Mouse (Mus musculus) neural tube, embryonic 11.5 days (tissue): ENCODE results near the gene Gm14085. TPM values are rescaled to one million over a fixed set of nuclear protein-coding genes. Genes with fewer than 3 reads are reported as not detected.

Experiments
- ATAC-seq: fragments of 200-750 bp; cut with Nextera tagmentation; 2 replicates; pipeline ENCODE4 v1.8.0; 2017; ENCODE audit warnings: moderate number of reproducible peaks, mild to moderate bottlenecking, moderate TSS enrichment, moderate library complexity; ENCODE audit not compliant: insufficient read depth, low FRiP score, low TSS enrichment
- DNase-seq: peaks from one replicate; pipeline ENCODE4 v3.0.0-alpha.2; 2015; ENCODE audit warnings: low spot score
- H3K27ac ChIP-seq: fragments of 300-500 bp; sonication (generic); 2 replicates; pipeline ENCODE4 v1.5.1; 2014; ENCODE audit warnings: low read depth, mild to moderate bottlenecking, low read length
- H3K27me3 ChIP-seq: fragments of 300-500 bp; sonication (generic); 2 replicates; pipeline ENCODE4 v1.6.1; 2014; ENCODE audit warnings: mild to moderate bottlenecking, low read length, mixed read lengths; ENCODE audit not compliant: control insufficient read depth, insufficient read depth
- H3K36me3 ChIP-seq: fragments of 300-500 bp; sonication (generic); 2 replicates; pipeline ENCODE4 v1.6.1; 2014; ENCODE audit warnings: mild to moderate bottlenecking, low read length, moderate library complexity, mixed read lengths; ENCODE audit not compliant: control insufficient read depth, insufficient read depth
- H3K4me1 ChIP-seq: fragments of 300-500 bp; sonication (generic); 2 replicates; pipeline ENCODE4 v1.6.1; 2014; ENCODE audit warnings: low read length, mixed read lengths; ENCODE audit not compliant: control insufficient read depth, insufficient read depth
- H3K4me2 ChIP-seq: fragments of 300-500 bp; sonication (generic); 2 replicates; pipeline ENCODE4 v1.6.1; 2014; ENCODE audit warnings: low read depth, mild to moderate bottlenecking, moderate library complexity
- H3K4me3 ChIP-seq: fragments of 300-500 bp; sonication (generic); 2 replicates; pipeline ENCODE4 v1.5.1; 2014; ENCODE audit warnings: low read depth, low read length
- H3K9ac ChIP-seq: fragments of 300-500 bp; sonication (generic); 2 replicates; pipeline ENCODE4 v1.6.1; 2014; ENCODE audit warnings: mild to moderate bottlenecking, low read length
- H3K9me3 ChIP-seq: fragments of 300-500 bp; sonication (generic); 2 replicates; pipeline ENCODE4 v1.6.1; 2016; ENCODE audit warnings: low read length; ENCODE audit not compliant: control insufficient read depth
- WGBS: fragments of 180-500 bp; shearing (Covaris S2); extraction: QIAGEN DNeasy Blood & Tissue Kit; methylation state at CpG from one replicate; pipeline ENCODE4 v1.1.7; 2014; 5-methylcytosine and 5-hydroxymethylcytosine counted together
- polyA plus RNA-seq: library from polyadenylated mRNA; unstranded; fragments of >200 nt; fragmentation: Nextera tagmentation; extraction: Ambion mirVana; gene quantifications from 2 replicates; pipeline ENCODE4 v1.2.1, GENCODE M21; 2014

Gene Gm14085
- polyA plus RNA-seq, 1 experiment from 2014 or later, result not detected

DNA sequence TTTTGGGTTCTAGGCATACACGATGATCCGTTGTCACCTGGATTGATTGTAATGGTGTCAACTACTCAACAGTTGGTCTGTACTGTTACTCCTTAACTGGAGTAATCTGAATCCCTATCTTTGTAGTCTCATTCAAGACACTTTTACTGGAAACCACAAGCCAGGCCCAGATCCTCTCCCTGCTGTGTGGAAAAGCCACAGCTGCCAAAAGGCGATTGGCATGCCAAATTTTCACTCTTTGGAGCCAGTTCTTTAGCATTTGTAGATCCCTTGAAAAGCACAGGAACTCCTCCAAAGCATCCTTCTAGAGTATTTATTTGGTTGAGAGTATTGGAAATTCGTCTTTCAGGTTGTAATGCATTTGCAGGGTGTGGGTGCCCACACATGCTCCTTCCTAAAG lies 86.6 kb downstream of the Gm14085 start:
- ATAC-seq, result no peak

DNA sequence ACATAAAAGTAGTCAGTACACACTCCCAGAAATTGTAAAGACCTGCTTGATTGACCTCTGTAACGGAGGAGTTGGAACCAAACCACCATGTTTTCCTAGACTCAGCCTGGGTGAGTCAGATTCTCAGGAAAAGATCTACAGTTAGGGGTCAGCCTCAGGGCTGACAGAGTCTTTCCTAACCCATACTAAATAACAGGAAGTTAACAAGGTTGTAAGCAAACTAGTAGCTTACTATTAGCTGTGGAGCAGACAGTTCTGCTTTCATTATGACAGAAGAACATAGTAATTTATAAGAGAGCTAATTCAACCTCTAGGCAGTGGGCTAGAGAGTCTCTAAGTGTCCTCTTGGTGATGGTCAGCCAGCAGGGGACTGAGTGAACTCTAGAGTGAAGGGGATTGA lies 87.7 kb downstream of the Gm14085 start:
- no peak for ATAC-seq
- Histone ChIP-seq H3K27ac (no peak overlapping the region), H3K9me3 (no peaks in the 10 kb centered on the region), H3K4me3 (no peak overlapping the region), H3K27me3 (no peaks in the 10 kb centered on the region), H3K4me1 (no peaks in the 10 kb centered on the region), H3K36me3 (no peaks in the 10 kb centered on the region), H3K9ac (no peak overlapping the region), H3K4me2 (no peak overlapping the region)
- 76% methylated on average over 1 of the region's 1 CpGs for WGBS
- DNase-seq, result no peak

More for the DNA sequence above, 86.6 kb downstream of the Gm14085 start:
- Histone ChIP-seq H3K9ac (no peak overlapping the region), H3K27me3 (no peaks in the 10 kb centered on the region), H3K4me1 (no peaks in the 10 kb centered on the region), H3K36me3 (no peaks in the 10 kb centered on the region), H3K27ac (no peak overlapping the region), H3K9me3 (no peaks in the 10 kb centered on the region), H3K4me2 (no peak overlapping the region), H3K4me3 (no peak overlapping the region)
- 82% methylated on average over 4 of the region's 4 CpGs for WGBS
- no peak for DNase-seq

DNA sequence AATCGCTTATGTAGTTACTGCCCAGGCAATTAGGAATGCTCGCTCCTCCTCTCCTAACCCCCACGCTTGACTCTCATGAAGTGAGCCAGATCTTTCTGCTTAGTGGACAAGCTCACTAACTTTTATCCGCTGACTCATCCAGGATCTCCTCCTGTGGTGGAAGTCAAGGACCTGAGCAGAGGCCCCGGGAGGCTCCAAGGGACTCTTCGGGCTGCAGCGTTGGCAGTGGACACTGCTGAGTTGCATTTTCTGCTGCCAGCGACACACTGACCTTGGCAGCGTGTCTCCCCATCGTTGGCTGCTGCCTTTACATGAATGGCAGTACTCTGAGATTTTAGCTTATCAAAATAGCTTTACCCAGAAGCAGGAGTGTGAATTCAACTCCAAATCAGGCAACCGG lies 90.7 kb downstream of the Gm14085 start:
- H3K4me3 ChIP-seq, result no peak overlapping the region
- no peaks in the 10 kb centered on the region for H3K4me1 ChIP-seq
- no peak overlapping the region for H3K4me2 ChIP-seq
- no peak for ATAC-seq
- H3K36me3 ChIP-seq, result no peaks in the 10 kb centered on the region
- WGBS, result 78% methylated on average over 11 of the region's 11 CpGs
- no peak for DNase-seq
- no peak overlapping the region for H3K27ac ChIP-seq
- no peaks in the 10 kb centered on the region for H3K9me3 ChIP-seq
- H3K9ac ChIP-seq, result no peak overlapping the region
- H3K27me3 ChIP-seq, result no peaks in the 10 kb centered on the region

DNA sequence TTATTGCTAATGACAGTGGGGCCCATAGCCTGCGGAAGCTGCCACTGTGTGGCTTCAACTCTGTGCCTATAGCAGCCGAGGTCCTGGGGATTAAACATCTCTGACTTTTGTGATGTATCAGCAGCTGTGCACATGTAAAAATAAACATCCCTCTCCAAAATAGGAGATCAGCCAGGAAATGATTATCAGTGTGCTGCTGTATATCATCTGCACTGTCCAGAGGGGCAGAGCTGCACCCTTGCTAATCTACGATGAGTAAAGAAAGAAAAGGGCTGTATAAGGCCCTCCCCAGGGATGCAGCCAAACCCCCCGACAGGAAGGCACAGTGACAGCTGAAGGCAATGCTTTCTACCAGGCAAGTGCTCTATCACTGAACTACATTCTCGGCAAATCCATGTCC lies 91.6 kb downstream of the Gm14085 start:
- DNase-seq (no peak), ATAC-seq (no peak)
- no peaks in the 10 kb centered on the region for H3K27me3 ChIP-seq
- no peak overlapping the region for H3K9ac ChIP-seq
- H3K4me1 ChIP-seq, result no peaks in the 10 kb centered on the region
- H3K9me3 ChIP-seq, result no peaks in the 10 kb centered on the region
- H3K4me3 ChIP-seq, result no peak overlapping the region
- 59% methylated on average over 5 of the region's 5 CpGs for WGBS
- no peak overlapping the region for H3K4me2 ChIP-seq
- H3K36me3 ChIP-seq, result no peaks in the 10 kb centered on the region
- no peak overlapping the region for H3K27ac ChIP-seq

DNA sequence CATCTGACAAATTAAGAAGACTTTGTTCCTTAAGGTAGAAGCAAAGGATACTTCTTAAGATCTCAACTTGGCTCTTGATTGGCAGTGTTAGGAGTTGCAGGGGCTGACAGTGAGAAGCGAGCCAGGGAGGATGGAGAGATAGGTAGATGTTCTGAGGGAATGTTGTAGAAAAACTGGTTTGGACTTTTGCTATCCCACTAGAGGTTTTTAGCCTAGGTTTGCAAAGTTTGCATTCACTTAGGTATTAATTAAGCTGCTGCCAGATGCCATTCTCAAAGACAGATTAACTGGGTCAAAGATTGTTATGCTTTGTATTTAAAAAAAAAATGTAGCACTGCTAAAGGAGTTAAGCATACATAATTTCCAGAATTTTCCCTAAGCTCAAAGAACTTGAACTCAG lies 92.6 kb downstream of the Gm14085 start:
- no peak overlapping the region for H3K27ac ChIP-seq
- no peaks in the 10 kb centered on the region for H3K4me1 ChIP-seq
- WGBS, result 86% methylated on average over 1 of the region's 1 CpGs
- H3K9ac ChIP-seq, result no peak overlapping the region
- H3K4me2 ChIP-seq, result no peak overlapping the region
- DNase-seq (no peak), ATAC-seq (no peak)
- H3K27me3 ChIP-seq, result no peaks in the 10 kb centered on the region
- H3K4me3 ChIP-seq, result no peak overlapping the region
- no peaks in the 10 kb centered on the region for H3K36me3 ChIP-seq
- H3K9me3 ChIP-seq, result no peaks in the 10 kb centered on the region

Other genes with a start within 250 kb of the Gm14085 start
- gene Duox2, start 186.5 kb upstream of the Gm14085 start, polyA plus RNA-seq, result 0.04 TPM in 1 of 2 replicates, not detected in the other
- 0.19 TPM in 1 of 2 replicates, not detected in the other for gene Duoxa2, start 186.0 kb upstream of the Gm14085 start, polyA plus RNA-seq
- gene Duoxa1, start 171.2 kb upstream of the Gm14085 start, polyA plus RNA-seq, result not detected in 2 replicates
- gene Duox1, start 169.3 kb upstream of the Gm14085 start, polyA plus RNA-seq, result 0.07 and 0.11 TPM in 2 replicates
- 12.9 and 13.8 TPM in 2 replicates for gene Shf, start 115.8 kb upstream of the Gm14085 start, polyA plus RNA-seq
- 0.13 TPM in 1 of 2 replicates, not detected in the other for gene Slc28a2, start 58.5 kb upstream of the Gm14085 start, polyA plus RNA-seq
- gene Gatm, start 126.4 kb downstream of the Gm14085 start, polyA plus RNA-seq, result 18.8 and 21.9 TPM in 2 replicates
- 0.53 and 0.81 TPM in 2 replicates for gene AA467197, start 152.0 kb downstream of the Gm14085 start, polyA plus RNA-seq
- gene Slc30a4, start 217.7 kb downstream of the Gm14085 start, polyA plus RNA-seq, result 10.1 and 10.3 TPM in 2 replicates